ENCODE assay signal across 8 mouse cellular contexts in genomic region chr17:72857677-72858633, GRCm38 (mm10). TPM values are rescaled to one million over a fixed set of nuclear protein-coding genes. Genes with fewer than 3 reads are reported as not detected.
DNase-seq lines count a peak whose midpoint lies in the region; ATAC-seq and TF ChIP-seq lines count a peak whose summit lies in the region.

No protein-coding gene starts in this region.

- TF ChIP-seq CTCF in thymus, adult 2 months (IDR thresholded peaks at IDR 0.05; ENCODE audit: borderline replicate concordance, control insufficient read depth, extremely low read depth, insufficient read depth, low read length, poor library complexity), result no peak

- H3K9me3 ChIP-seq in neural tube, embryonic 14.5 days (ENCODE audit: control insufficient read depth, low read length), result no peaks in the 10 kb centered on the region

- H3K27me3 ChIP-seq in neural tube, embryonic 14.5 days (ENCODE audit: control insufficient read depth, insufficient read depth, low read length), result no peaks in the 10 kb centered on the region
- H3K27me3 ChIP-seq in thymus, adult 2 months (ENCODE audit: control insufficient read depth, insufficient read depth, low read length), result no peaks in the 10 kb centered on the region

- WGBS in neural tube, embryonic 14.5 days, result 65% methylated on average over 13 of the region's 13 CpGs
- WGBS in thymus, adult 2 months, result 63% methylated on average over 13 of the region's 13 CpGs

- peak; percentile 80; the same call in 1 of the 2 replicates for ATAC-seq in neural tube, embryonic 14.5 days (ENCODE audit: low read depth)

- H3K36me3 ChIP-seq in neural tube, embryonic 14.5 days (ENCODE audit: control insufficient read depth, insufficient read depth, low read length), result no peaks in the 10 kb centered on the region
- H3K36me3 ChIP-seq in thymus, adult 2 months (ENCODE audit: control insufficient read depth, insufficient read depth, low read length), result peaks cover 3% of the 10 kb centered on the region; the same call in 1 of the 2 replicates

- intact Hi-C loops in heart, postnatal 10 days (cut with DNase I), result loop anchor here (1.0 to 10.0 kb wide), 4 partner anchors 337 to 1027 kb away; no protein-coding TSS in a partner anchor

- H3K4me2 ChIP-seq in neural tube, embryonic 14.5 days (ENCODE audit: low read depth, low read length), result no peak overlapping the region

- H3K4me3 ChIP-seq in neural tube, embryonic 14.5 days (ENCODE audit: low read depth, low read length), result no peak overlapping the region
- no peak overlapping the region for H3K4me3 ChIP-seq in thymus, adult 2 months (ENCODE audit: control insufficient read depth, insufficient read depth, low read length)

- peak; percentile 58 for DNase-seq in CD4-positive helper T cell, adult 2 months (ENCODE audit: low read depth, low spot score)
- DNase-seq in adipocyte (ENCODE audit: low spot score), result peak; percentile 83
- peak; percentile 68 for DNase-seq in embryo, embryonic 9.5 days (ENCODE audit: extremely low spot score)
- DNase-seq in heart, postnatal 10 days, result peak; percentile 73 to 84
- DNase-seq in kidney, postnatal 4 days, result peak; percentile 79 to 80
- DNase-seq in lung, adult 18-20 months, result peak; percentile 28 to 34
- DNase-seq in thymus, adult 2 months, result peak; percentile 71

- no peak overlapping the region for H3K9ac ChIP-seq in neural tube, embryonic 14.5 days (replicated peaks; ENCODE audit: low read depth, low read length)

- H3K4me1 ChIP-seq in neural tube, embryonic 14.5 days (ENCODE audit: control insufficient read depth, insufficient read depth, low read length), result no peaks in the 10 kb centered on the region
- H3K4me1 ChIP-seq in thymus, adult 2 months (replicated peaks; ENCODE audit: control insufficient read depth, insufficient read depth, low read length), result no peaks in the 10 kb centered on the region

- no peak for TF ChIP-seq POLR2A in thymus, adult 2 months (IDR thresholded peaks at IDR 0.05; ENCODE audit: control insufficient read depth, extremely low read depth, insufficient read depth, low read length, poor library complexity)

- H3K27ac ChIP-seq in neural tube, embryonic 14.5 days (ENCODE audit: low read depth, low read length), result no peak overlapping the region
- no peak overlapping the region for H3K27ac ChIP-seq in thymus, adult 2 months (ENCODE audit: control insufficient read depth, insufficient read depth, low read length)

RNA-seq across cellular contexts. Expression of gene Ypel5, which starts 21.7 kb away (rescaled TPM):
- 10 to 100 TPM; 38.4 to 46.2 TPM for total RNA-seq in heart, postnatal 10 days (2021)
- polyA plus RNA-seq in neural tube, embryonic 14.5 days (2014; fragmentation: Nextera tagmentation; extraction: Ambion mirVana), result 125 and 131 TPM in 2 replicates
- polyA plus RNA-seq in thymus, adult 2 months (2012; rRNA removed), result 23.6 and 27.2 TPM in 2 replicates

Comparison
In these comparisons a context has a peak if more than half of its experiments do, and no peak if none do; other contexts are left out.
1. DNase-seq: peak in every context shown above with its lines; median percentile 83 in adipocyte; 80 in kidney, postnatal 4 days; 78 in heart, postnatal 10 days; 71 in thymus, adult 2 months; 68 in embryo, embryonic 9.5 days; 58 in CD4-positive helper T cell, adult 2 months; 31 in lung, adult 18-20 months.